Mouse (Mus musculus): Measurements from ENCODE around the gene Creb3l1.

Gene Creb3l1

DNA sequence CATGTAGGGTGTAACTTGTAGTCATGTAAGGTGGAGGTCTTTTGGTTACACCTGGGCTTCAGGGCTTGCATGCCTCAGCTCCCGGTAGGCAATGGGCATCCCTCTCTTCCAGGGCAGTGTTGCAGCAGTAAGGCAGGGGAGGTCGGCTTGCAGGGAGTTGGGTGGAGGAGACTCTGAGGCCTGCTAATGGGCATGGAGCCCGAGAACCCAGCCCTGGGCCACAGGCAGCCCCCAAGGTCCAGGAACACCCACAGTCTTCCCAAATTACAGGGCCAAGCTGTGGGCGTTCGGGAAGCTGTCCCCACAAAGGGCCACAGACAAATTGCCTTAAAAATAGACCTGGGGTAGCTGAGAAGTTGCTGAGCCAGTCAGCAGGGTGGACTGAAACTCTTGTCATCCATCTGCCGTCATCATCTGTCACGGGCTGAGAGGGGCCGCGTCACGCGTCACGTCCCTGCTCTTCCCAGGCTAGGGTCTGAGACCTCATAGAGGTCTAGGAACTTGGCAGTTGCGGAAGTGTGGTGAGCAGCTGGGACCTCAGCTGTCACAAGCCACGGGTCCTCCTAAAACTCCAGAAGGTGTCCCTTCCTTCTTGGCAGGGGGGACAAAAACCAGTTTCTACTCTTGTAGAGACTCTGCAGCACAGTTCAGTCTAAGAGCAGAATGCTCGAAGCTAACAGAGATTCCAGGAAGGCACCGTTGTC, 26.2 kb downstream of the Creb3l1 start:
- no peak for DNase-seq

DNA sequence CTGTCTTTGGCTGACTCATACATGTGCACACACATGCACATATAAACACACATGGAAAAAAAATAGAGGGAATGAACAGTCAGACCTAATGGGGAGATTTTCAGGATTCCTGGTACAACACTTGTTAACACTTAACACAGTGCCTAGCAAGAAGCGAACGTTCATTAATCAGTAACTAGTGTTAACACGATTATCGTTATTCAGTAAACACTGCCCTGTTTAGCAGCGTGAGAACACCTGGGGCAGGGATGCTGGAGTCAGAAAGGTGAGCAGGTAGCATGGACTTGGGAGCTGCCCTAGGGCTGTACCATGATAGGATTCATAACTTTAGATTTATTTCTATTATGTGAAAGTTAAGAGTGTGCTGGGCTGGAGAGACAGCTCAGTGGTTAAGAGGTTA, 28.3 kb downstream of the Creb3l1 start:
- DNase-seq: no peak

DNA sequence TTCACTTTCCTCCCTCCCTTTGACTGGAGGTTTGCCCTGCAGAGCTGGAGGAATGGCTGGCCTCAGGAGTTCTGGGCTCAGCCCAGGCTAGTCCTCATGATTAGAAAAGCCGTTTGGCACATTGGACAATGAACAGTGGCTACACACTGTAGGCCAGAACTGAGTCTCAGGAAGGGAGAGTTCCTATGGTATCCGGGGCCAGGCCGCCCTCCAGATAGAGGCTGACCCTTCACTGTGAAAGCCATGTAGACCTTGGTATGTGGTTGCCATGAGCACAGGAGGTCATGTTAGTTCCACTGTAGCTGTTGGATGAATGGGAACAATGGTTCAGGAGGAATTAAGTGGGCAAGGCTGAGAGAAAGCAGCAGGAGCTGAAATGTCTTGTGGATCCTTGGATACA, 30.9 kb downstream of the Creb3l1 start:
- DNase-seq: no peak

DNA sequence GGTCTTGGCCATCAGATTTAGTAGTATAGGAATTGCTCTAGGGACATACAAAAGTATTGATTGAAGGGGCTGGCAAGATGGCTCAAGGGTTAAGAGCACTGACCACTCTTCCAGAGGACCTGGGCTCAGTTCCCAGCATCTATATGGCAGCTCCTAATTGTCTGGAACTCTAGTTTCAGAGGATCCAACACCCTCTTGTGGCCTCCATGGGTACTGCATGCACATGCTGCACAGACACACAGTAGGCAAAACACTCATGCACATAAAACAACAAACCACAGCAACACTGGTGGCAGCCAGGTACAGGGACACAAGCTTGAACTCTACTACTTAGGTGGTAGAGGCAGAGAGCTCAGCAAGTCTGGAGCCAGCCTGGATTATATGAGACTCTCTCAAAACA, 34.6 kb downstream of the Creb3l1 start:
- DNase-seq: no peak

DNA sequence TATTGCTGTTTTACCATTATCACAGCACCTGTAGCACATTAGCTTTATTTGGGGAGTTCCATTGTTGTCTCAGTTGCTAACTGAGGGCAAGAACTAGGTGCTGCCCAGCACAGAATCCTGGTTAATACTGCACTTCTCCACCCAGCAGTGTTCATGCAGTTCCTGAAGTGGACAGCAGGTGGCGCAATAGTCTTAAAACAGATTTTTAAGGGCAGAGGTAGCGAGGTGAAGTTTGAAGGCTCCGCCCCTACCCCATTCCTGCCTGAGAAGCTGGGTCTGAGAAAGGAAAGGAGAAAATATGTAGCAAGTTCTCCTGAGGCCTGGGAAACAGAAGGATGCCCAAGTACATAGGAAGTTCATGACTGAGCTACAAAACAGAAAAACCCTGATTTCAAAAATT, 36.8 kb downstream of the Creb3l1 start:
- DNase-seq: peak; percentile 93

DNA sequence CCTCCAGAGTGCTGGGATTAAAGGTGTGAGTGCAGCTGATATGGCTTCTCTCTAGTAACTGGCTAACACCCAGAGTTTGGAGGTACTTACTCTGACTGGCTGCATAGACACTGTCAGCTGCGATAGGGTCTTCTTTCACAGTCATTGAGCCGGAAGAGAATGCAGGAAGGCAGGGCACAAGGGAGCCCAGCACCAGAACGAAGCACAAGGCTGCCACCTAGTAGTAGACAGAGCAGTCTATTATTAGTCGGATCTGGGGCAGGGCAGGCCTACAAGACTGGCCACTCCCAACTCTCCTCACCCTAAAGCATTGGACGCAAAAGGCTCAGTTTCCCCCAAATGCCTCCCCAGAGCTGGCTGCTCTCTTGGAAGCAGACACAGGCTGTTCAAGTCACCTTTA, 38.2 kb downstream of the Creb3l1 start:
- peak; percentile 79 for DNase-seq

DNA sequence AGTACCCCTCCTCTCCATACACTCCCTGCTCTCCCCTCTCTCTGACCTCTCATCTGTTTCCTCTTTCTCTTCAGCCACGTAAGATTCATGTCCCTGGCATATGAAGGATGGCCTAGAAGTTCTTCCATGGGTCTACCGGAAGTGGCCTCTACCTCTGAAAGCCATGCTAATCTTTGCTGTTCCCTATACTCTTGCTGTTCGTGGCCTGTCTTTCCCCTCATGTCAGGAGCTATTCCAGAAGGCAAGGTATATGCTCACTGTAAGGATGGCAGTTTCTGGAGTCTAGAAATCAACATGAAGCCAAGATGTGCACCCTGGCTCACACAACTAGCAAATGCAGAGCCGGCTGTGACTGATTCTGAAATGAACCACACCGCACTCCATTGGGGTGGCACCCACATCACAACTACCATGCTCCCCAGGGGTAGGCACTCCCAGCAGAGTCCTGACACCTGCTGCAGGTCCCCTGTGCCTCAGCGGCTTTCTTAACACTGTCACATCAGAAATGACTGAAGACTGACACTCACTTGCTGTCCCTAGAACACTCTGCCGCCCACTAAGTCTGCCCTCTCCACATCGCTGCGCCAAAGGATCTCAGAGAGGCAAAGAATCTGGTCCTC, 39.3 kb downstream of the Creb3l1 start:
- no peak for DNase-seq

DNA sequence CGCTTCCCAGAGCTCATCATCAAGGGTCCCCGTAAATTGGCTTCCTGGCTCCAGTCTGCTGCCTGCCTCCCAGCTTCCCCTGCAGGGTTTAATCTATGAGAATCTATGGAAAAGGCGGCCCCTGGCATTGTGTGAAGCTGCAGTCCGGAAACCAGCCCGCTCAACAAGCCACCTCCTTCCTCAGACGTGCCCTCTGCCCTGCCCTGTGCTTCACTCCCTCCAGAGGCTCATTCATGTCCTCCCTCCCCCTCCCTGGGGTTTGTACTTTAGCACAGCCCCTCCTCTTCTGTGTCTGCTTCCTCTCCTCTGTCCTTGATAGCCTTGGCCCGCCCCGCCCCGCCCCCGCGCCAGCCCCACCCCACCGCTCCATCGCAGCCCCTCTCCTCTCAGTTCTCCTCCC, 39.9 kb downstream of the Creb3l1 start:
- peak; percentile 94 for DNase-seq

DNA sequence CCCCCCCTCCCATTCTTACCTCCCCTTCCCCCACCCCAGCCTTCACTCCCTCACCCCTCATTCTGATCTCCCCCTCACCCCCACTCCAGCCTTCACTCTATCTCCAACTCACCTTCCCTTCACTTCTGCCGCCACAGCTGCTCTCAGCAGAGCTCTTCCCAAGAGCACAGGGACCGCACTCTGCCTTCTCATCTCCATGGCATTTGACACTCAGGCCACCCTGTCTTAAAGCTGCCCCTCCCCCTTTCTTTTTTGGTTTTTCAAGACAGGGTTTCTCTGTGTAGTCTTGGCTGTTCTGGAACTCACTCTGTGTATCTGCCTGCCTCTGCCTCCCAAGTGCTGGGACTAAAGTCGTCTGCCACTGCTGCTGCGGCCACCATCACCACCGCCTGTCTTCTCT, 43.5 kb downstream of the Creb3l1 start:
- DNase-seq: no peak

DNA sequence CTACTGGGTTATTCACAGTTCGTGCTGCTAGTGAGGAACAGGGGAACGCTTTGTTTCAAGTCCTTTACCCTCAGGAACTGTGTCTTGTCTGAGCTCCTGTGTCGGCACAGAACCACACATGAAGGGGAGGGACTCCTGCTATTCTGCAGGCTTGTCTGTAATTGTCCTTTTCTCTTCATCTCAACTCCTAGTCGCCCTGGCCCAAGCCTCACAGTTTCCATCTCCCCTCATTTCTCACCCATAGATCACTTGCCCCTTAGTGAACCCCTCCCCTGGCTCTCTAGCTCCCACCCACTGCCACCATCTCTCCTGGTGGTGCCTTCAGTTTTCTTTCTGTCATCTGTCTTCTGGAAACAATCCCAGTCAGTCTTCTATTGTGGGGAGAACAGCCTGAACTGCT, 44.1 kb downstream of the Creb3l1 start:
- no peak for DNase-seq

DNA sequence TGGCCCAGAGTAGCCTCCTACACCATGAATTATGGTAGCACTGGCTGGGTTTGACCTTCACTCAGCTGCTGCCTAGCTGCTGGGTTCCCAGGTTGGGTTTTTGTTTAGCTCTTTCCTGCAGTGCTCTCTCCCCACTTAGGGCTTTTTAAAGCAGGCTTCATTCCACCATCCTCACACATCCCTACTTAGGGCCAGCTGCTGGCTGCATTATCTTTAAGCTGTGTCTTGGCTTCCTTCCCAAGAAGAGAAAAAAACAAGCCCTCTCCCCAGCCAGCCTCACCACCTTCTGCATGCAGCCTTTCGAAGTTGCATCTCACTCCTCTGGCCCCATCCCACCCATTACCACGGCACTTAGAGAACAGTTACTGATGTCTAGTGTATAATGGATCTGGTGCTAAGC, 45.8 kb downstream of the Creb3l1 start:
- no peak for DNase-seq

DNA sequence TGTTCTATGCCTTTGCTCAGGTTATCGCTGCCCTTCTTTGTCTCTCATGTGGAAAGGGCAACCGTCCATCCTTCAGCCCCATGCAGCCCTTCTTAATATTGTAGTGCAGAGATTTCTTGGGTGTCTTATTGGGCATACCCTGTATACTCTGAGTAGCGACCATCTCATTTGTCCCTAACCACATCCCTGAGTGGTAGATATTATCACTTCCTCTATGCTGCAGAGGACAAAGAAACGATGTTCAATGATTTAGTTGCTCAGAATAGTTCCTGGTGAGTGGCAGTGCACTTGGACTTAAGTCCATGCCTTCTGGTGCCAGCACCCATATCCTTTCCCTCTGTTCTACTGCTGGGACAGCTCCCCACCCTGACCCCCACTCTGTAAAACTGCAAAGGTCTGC, 46.3 kb downstream of the Creb3l1 start:
- no peak for DNase-seq

DNA sequence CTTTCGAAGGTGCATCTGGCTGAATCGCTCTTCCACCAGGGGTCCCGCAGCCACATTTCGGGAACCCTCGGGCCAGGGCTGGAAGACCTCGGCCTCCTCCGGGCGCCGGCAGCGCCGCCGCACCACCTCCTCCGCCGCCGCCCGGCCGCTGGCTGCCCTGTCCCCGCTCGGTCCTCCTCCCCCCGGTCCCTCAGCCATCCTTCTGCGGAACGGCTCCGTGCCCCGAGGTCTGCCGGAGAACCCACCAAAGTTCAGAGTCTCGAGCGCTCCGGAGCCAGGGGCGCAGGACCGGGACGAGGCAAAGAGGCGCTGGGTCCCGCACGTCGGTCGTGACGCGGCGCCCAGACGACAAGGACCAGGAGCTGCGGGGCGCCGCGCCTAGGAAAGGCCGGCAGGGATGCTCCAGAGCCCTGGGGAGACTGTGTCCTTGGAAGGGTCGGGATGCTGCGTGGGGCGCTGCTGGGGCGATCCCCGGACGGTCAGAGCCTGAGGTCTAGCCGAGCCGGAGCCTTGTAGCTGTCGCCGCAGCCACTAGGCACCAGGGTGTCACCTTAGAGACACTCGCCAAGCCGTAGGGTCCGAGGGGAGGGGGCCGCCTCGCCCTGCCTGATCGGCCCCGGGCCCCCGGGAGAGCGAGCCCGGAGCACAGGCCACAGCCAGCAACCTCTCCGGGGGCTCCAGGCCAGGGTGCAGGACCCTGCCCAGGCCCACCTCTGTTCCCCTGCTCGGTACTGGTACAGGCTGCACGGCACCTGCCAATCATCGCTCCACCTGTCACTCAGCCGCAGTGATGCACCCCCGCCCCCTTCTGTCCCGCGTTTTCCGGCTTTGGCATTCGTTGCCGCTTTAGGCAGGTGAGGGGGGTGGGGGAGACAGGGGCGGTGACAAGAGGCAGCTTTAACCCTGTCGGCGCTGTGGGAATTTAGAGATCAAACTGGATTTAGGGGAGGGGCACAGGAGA, 48.4 kb downstream of the Creb3l1 start, which contains the start of gene Dgkz:
Gene Dgkz, minus strand, starts transcription at position 284 of the 961 bp plus-strand sequence.
- DNase-seq: no peak

DNA sequence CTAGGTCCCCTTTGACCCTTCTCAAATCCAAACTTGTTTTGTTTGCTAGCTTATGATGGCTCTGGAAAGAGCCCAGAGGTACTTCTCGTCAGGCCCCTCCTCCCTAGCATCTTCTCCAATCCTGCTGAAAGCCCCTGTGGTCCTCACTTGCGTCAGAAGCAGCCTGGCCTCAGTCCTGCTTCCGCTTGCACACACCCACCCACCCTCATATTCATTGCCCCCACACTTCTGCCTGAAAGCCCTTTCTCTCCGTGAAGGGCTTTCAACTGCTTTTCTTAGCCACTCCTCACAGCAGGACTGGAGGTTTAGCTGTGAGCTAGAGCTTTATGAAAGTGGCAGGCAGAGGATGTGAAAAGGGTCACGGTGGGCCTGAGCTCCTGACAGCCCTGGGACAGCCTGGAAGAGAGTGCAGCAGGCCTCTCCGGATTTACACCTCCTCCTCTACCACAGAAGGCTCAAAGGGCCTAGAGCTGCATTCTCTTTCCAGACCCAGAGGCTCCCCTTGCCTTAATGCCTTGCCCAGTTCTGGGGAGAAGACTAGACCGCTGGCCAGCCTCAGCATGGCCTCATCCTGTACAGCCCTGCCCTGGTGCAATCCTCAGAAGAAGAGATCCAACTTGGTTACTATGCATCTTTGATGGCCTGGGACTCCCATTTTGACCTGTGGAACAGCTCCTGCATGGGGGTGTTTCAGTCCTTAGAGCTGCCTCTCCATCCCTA, 50.7 kb downstream of the Creb3l1 start:
- no peak for DNase-seq

DNA sequence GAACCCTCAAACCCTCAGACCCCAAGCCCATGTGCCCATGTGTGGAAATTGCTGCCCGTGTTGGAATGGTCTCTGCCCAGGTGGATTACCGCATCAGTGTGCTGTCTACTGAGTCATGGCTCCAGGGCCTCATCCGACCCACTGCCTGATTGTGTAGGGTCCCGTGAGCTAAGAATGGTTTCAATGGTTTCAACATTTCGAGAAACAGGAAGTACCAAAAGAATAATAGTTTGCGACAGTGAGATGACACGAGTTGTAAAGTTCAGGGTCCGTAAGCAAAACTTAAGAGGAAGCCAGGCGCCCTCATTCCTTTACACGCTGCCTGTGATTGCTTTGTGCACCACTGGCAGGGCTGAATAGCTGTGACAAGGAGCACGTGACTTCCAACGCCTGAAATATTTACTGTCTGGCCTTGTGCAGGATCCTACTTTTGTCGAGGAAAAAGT, 52.2 kb downstream of the Creb3l1 start:
- DNase-seq: peak; percentile 67

DNA sequence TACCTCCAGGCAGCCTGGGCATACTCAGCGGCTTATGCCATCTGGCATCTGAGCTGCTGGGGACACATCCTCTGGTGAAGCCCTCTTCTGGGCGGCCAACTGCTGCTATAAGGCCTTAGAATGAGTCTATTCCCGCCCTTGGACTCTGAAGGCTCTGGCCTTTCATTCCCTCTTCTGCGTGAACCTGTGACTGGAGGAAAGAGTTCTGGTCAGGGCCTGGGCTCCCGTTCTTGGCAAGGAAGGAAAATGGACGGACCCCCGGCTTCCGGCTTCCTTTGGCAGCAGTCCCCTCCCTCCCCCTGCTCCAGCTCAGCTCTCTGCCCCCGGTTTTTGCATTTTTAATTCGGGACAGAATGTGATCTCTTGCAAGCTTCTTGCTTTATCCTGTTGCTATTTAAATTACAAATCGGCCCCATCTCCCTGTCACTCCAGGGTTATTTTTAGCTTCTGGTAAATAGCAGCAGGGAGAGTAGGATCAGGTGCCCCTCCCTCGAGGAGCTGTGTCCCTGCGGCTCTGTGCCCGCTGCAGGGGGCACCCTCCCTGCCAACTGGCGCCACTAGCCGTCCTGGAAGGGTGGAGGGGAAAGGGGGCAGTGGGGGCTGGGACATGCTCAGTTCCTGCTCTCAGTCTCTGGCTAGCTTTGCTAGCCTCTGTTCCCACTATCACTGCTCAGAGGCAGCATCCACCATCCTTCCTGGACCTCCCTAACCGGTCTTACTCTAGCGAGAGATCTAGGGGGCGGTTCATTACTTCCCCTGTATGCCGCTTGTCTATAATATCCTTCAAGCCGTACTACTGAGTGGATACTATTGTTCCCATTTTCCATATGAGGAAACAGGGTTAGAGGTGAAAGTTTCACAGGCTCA, 52.8 kb downstream of the Creb3l1 start:
- DNase-seq: peak; percentile 70

DNA sequence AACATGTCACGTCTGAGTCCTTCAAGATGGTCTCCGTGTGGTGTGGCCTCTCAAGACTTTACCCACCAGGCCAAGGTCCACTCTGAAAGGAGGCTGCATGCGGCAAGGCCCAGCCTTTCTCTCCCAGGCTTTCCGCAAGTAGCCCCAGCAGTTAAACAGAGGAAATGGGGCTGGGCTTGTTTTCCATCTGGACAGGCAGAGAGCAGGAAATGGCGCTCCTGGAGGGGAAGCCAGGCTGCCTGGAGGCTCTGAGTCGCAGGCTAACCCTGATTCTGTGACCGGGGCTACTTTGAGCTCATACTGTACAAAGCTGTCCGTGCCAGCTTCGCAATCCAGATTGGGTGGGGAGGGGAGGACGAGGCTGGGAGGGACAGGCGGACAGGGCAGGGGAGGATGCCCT, 56.3 kb downstream of the Creb3l1 start:
- peak; percentile 84 for DNase-seq

DNA sequence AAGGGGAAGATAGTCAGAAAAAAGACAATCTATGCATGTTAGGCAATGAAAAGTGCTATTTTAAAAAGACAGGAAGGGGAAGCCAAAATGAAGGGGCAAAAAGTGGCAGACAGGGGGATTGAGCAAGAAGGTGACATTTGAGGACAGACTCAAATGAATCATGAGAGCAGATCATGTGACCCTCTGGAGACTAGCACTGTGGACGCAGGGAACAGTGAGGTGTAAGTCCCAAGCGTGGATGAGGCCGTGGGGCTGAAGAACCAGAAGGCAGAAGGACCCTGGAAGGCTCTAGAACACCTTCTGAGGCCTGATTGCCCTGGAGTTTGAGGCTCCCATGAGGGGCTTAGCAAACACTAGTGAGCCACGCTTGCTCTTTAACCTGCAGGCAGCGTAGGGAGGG, 57.9 kb downstream of the Creb3l1 start:
- DNase-seq: peak; percentile 58

DNA sequence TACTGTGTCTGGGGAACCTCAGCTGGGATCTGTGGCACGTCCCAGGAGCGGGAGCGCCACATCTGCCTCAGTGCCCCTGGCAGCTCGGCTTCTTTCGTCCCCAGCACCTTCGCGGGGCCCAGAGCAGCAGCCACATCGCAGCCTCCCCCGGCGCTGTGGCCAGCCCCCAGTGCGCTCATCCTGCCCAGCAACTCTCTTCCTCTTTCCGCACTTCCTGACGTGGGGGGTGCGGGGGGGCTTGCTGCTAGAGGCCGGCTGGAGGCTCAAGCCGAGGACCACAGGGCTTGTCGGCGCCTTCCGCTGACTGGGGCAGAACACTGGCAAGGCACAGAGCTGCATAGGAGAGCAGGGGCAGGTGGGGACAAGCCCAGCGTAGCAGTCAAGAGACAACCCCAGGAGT, 58.9 kb downstream of the Creb3l1 start:
- DNase-seq: peak; percentile 92

DNA sequence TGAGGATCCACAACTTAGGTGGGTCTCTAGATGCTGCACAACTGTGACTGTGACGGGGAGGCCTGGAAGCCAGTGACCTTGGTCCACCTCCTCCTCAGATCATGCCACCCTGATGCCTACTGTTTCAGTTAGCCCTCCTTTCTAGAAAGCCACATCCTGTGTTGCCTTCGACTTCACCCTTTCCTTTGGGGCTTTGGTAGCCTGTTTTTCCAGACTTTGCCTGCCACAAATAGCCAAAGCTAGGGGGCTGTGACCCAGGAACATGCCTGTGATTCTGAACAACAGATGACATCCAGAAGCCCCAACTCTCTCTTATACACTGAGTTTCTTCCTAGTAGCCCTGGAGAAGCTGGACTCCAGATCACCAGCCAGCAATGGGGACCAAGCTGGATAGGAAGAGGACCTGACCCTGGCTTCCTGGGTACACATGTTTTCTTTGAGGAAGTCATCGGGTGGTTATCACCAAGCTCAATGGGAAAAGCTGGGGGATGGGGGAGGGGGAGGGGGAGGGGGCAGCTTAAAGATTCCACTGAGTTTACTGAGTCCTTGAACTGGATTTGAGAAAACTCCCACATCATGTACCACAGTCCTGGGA, 59.6 kb downstream of the Creb3l1 start:
- no peak for DNase-seq

DNA sequence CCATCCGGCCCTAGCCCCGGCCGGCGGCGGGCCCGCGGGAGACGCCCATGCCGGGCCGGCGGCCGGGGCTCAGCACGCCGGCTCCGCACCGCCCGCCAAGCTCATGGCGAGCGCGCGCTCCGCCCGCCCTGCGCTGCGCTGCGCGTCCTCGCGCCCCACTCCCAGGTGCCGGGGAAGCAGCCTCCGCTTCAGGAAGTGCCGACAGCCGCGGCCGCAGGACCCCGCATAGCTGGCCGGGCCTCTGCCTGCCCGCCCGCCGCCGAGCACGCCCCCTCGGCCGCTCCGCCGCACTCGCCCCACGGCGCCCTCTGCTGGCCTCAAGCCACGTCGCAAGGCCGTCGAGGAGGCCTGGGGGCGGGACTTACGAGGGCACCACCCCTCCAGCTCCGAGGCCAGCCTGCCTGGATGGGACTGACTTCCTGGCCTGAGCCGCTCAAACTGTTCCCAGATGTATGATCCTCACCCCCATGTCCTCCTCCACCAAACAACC, 60.8 kb downstream of the Creb3l1 start:
- DNase-seq: peak; percentile 97

Measured in lung, postnatal 36 days (tissue).